Mouse (Mus musculus) forebrain, embryonic 13.5 days (tissue): ENCODE data around the gene Ncam2. TPM values are rescaled to one million over a fixed set of nuclear protein-coding genes. Genes with fewer than 3 reads are reported as not detected.

ENCODE experiments used
- ATAC-seq: fragments of 200-750 bp; cut with Nextera tagmentation; 2 replicates; pipeline ENCODE4 v1.8.0; 2017
- H3K27ac ChIP-seq: fragments of 300-500 bp; sonication (generic); 2 replicates; pipeline ENCODE4 v1.5.1; 2015; ENCODE audit warnings: inconsistent platforms, mild to moderate bottlenecking, moderate library complexity
- H3K27me3 ChIP-seq: fragments of 300-500 bp; sonication (generic); 2 replicates; pipeline ENCODE4 v1.6.1; 2015; ENCODE audit warnings: mild to moderate bottlenecking, inconsistent platforms
- H3K36me3 ChIP-seq: fragments of 300-500 bp; sonication (generic); 2 replicates; pipeline ENCODE4 v1.6.1; 2015; ENCODE audit warnings: mild to moderate bottlenecking, inconsistent platforms; ENCODE audit not compliant: poor library complexity, severe bottlenecking
- H3K4me1 ChIP-seq: fragments of 300-500 bp; sonication (generic); 2 replicates; pipeline ENCODE4 v1.6.1; 2015; ENCODE audit warnings: inconsistent platforms
- H3K4me2 ChIP-seq: fragments of 300-500 bp; sonication (generic); 2 replicates; pipeline ENCODE4 v1.6.1; 2015; ENCODE audit warnings: inconsistent platforms, mild to moderate bottlenecking, moderate library complexity
- H3K4me3 ChIP-seq: fragments of 300-500 bp; sonication (generic); 2 replicates; pipeline ENCODE4 v1.5.1; 2015; ENCODE audit warnings: mild to moderate bottlenecking, inconsistent platforms
- H3K9ac ChIP-seq: fragments of 300-500 bp; sonication (generic); 2 replicates; pipeline ENCODE4 v1.6.1; 2015; ENCODE audit warnings: mild to moderate bottlenecking, inconsistent platforms
- H3K9me3 ChIP-seq: fragments of 300-500 bp; sonication (generic); replicated peaks from 2 replicates; pipeline ENCODE4 v1.6.1; 2016; ENCODE audit warnings: inconsistent platforms
- WGBS: fragments of 180-500 bp; shearing (Covaris S2); methylation state at CpG from one replicate; pipeline ENCODE4 v1.1.7; 2015; 5-methylcytosine and 5-hydroxymethylcytosine counted together
- polyA plus RNA-seq: library from polyadenylated mRNA; unstranded; fragments of >200 nt; fragmentation: Nextera tagmentation; extraction: Ambion mirVana; gene quantifications from 2 replicates; pipeline ENCODE4 v1.2.1, GENCODE M21; 2015

Gene Ncam2
- polyA plus RNA-seq, 1 experiment from 2014 or later = 5.7 TPM

GRCm38 (mm10) chr16:81472925-81473324 lies 272.4 kb downstream of the Ncam2 start:
- Histone ChIP-seq H3K4me2 (no peak overlapping the region), H3K27me3 (no peaks in the 10 kb centered on the region), H3K9me3 (no peaks in the 10 kb centered on the region), H3K36me3 (no peaks in the 10 kb centered on the region), H3K4me1 (no peaks in the 10 kb centered on the region), H3K27ac (no peak overlapping the region), H3K9ac (no peak overlapping the region), H3K4me3 (no peak overlapping the region)
- ATAC-seq = no peak
- WGBS = 72% methylated on average over 1 of the region's 1 CpGs

- Histone ChIP-seq H3K4me2 (no peak overlapping the region), H3K4me1 (no peaks in the 10 kb centered on the region), H3K4me3 (no peak overlapping the region), H3K36me3 (no peaks in the 10 kb centered on the region), H3K9ac (no peak overlapping the region), H3K9me3 (no peaks in the 10 kb centered on the region), H3K27ac (no peak overlapping the region), H3K27me3 (no peaks in the 10 kb centered on the region)
- ATAC-seq = no peak
Observed at GRCm38 (mm10) chr16:81481058-81481457, 280.6 kb downstream of the Ncam2 start.

GRCm38 (mm10) chr16:81496111-81496510 lies 295.6 kb downstream of the Ncam2 start:
- no peak for ATAC-seq
- 24% methylated on average over 2 of the region's 2 CpGs for WGBS
- H3K9me3 ChIP-seq = no peaks in the 10 kb centered on the region
- H3K27me3 ChIP-seq = no peaks in the 10 kb centered on the region
- no peaks in the 10 kb centered on the region for H3K4me1 ChIP-seq
- H3K36me3 ChIP-seq = no peaks in the 10 kb centered on the region
- H3K9ac ChIP-seq = no peak overlapping the region
- no peak overlapping the region for H3K27ac ChIP-seq
- no peak overlapping the region for H3K4me2 ChIP-seq
- no peak overlapping the region for H3K4me3 ChIP-seq

- no peaks in the 10 kb centered on the region for H3K36me3 ChIP-seq
- no peak overlapping the region for H3K27ac ChIP-seq
- H3K27me3 ChIP-seq = no peaks in the 10 kb centered on the region
- no peak overlapping the region for H3K9ac ChIP-seq
- no peaks in the 10 kb centered on the region for H3K9me3 ChIP-seq
- H3K4me2 ChIP-seq = no peak overlapping the region
- 74% methylated on average over 2 of the region's 2 CpGs for WGBS
- ATAC-seq = no peak
- no peaks in the 10 kb centered on the region for H3K4me1 ChIP-seq
- no peak overlapping the region for H3K4me3 ChIP-seq
Observed at GRCm38 (mm10) chr16:81502578-81502977, 302.1 kb downstream of the Ncam2 start.

GRCm38 (mm10) chr16:81536230-81536629 lies 335.7 kb downstream of the Ncam2 start:
- ATAC-seq = peak; percentile 72
- no peaks in the 10 kb centered on the region for H3K9me3 ChIP-seq
- H3K27ac ChIP-seq = no peak overlapping the region
- H3K36me3 ChIP-seq = no peaks in the 10 kb centered on the region
- H3K4me2 ChIP-seq = no peak overlapping the region
- H3K27me3 ChIP-seq = no peaks in the 10 kb centered on the region
- WGBS = 38% methylated on average over 3 of the region's 3 CpGs
- H3K9ac ChIP-seq = no peak overlapping the region
- 0 out of 2 replicates have a peak, but pooled peaks cover 4% of the 10 kb centered on the region for H3K4me1 ChIP-seq
- no peak overlapping the region for H3K4me3 ChIP-seq

GRCm38 (mm10) chr16:81587565-81588107 lies 387.1 kb downstream of the Ncam2 start:
- 57% methylated on average over 4 of the region's 4 CpGs for WGBS
- Histone ChIP-seq H3K4me3 (no peak overlapping the region), H3K27ac (no peak overlapping the region), H3K9me3 (no peaks in the 10 kb centered on the region), H3K4me2 (no peak overlapping the region), H3K36me3 (no peaks in the 10 kb centered on the region), H3K27me3 (no peaks in the 10 kb centered on the region), H3K9ac (no peak overlapping the region), H3K4me1 (no peaks in the 10 kb centered on the region)
- no peak for ATAC-seq

GRCm38 (mm10) chr16:81623276-81623675 lies 422.8 kb downstream of the Ncam2 start:
- H3K9me3 ChIP-seq = no peaks in the 10 kb centered on the region
- no peak overlapping the region for H3K4me3 ChIP-seq
- H3K36me3 ChIP-seq = no peaks in the 10 kb centered on the region
- H3K27ac ChIP-seq = no peak overlapping the region
- ATAC-seq = no peak
- WGBS = 52% methylated on average over 6 of the region's 6 CpGs
- no peak overlapping the region for H3K9ac ChIP-seq
- no peaks in the 10 kb centered on the region for H3K27me3 ChIP-seq
- H3K4me1 ChIP-seq = no peaks in the 10 kb centered on the region
- no peak overlapping the region for H3K4me2 ChIP-seq

- no peak overlapping the region for H3K4me3 ChIP-seq
- 69% methylated on average over 4 of the region's 4 CpGs for WGBS
- H3K9me3 ChIP-seq = no peaks in the 10 kb centered on the region
- H3K9ac ChIP-seq = no peak overlapping the region
- no peaks in the 10 kb centered on the region for H3K36me3 ChIP-seq
- H3K27ac ChIP-seq = no peak overlapping the region
- no peaks in the 10 kb centered on the region for H3K27me3 ChIP-seq
- ATAC-seq = no peak
- H3K4me1 ChIP-seq = no peaks in the 10 kb centered on the region
- no peak overlapping the region for H3K4me2 ChIP-seq
Observed at GRCm38 (mm10) chr16:81623776-81624175, 423.3 kb downstream of the Ncam2 start.

- no peaks in the 10 kb centered on the region for H3K27me3 ChIP-seq
Observed at GRCm38 (mm10) chr16:81650286-81650685, 449.8 kb downstream of the Ncam2 start.

GRCm38 (mm10) chr16:81651550-81651949 lies 451.1 kb downstream of the Ncam2 start:
- peak; percentile 65 for ATAC-seq

More at GRCm38 (mm10) chr16:81650286-81650685, 449.8 kb downstream of the Ncam2 start:
- WGBS = 86% methylated on average over 3 of the region's 3 CpGs
- Histone ChIP-seq H3K4me2 (no peak overlapping the region), H3K9me3 (no peaks in the 10 kb centered on the region), H3K27ac (no peak overlapping the region), H3K36me3 (no peaks in the 10 kb centered on the region), H3K4me3 (no peak overlapping the region), H3K4me1 (peaks cover 4% of the 10 kb centered on the region; the same call in 1 of the 2 replicates), H3K9ac (no peak overlapping the region)
- ATAC-seq = no peak

GRCm38 (mm10) chr16:81656550-81656949 lies 456.1 kb downstream of the Ncam2 start:
- no peaks in the 10 kb centered on the region for H3K36me3 ChIP-seq
- peaks cover 1% of the 10 kb centered on the region; the same call in 1 of the 2 replicates for H3K4me1 ChIP-seq
- H3K27ac ChIP-seq = no peak overlapping the region
- no peak overlapping the region for H3K9ac ChIP-seq
- H3K4me3 ChIP-seq = no peak overlapping the region
- no peaks in the 10 kb centered on the region for H3K9me3 ChIP-seq
- H3K4me2 ChIP-seq = no peak overlapping the region
- WGBS = 41% methylated on average over 2 of the region's 2 CpGs
- ATAC-seq = peak; percentile 67
- H3K27me3 ChIP-seq = no peaks in the 10 kb centered on the region

More at GRCm38 (mm10) chr16:81651550-81651949, 451.1 kb downstream of the Ncam2 start:
- Histone ChIP-seq H3K4me3 (no peak overlapping the region), H3K4me1 (peaks cover 4% of the 10 kb centered on the region; the same call in 1 of the 2 replicates), H3K4me2 (no peak overlapping the region), H3K9ac (no peak overlapping the region), H3K27me3 (no peaks in the 10 kb centered on the region), H3K9me3 (no peaks in the 10 kb centered on the region), H3K36me3 (no peaks in the 10 kb centered on the region), H3K27ac (no peak overlapping the region)
- 11% methylated on average over 1 of the region's 1 CpGs for WGBS

- 84% methylated on average over 1 of the region's 1 CpGs for WGBS
- H3K36me3 ChIP-seq = no peaks in the 10 kb centered on the region
- H3K27me3 ChIP-seq = no peaks in the 10 kb centered on the region
- no peaks in the 10 kb centered on the region for H3K4me1 ChIP-seq
- no peak for ATAC-seq
- H3K4me3 ChIP-seq = no peak overlapping the region
- H3K9ac ChIP-seq = no peak overlapping the region
- H3K9me3 ChIP-seq = no peaks in the 10 kb centered on the region; the same call in 1 of the 2 replicates
- no peak overlapping the region for H3K4me2 ChIP-seq
- no peak overlapping the region for H3K27ac ChIP-seq
Observed at GRCm38 (mm10) chr16:81673866-81674265, 473.4 kb downstream of the Ncam2 start.

- no peaks in the 10 kb centered on the region for H3K27me3 ChIP-seq
- no peaks in the 10 kb centered on the region for H3K4me1 ChIP-seq
- H3K9ac ChIP-seq = no peak overlapping the region
- WGBS = 78% methylated on average over 1 of the region's 1 CpGs
- no peaks in the 10 kb centered on the region; the same call in 1 of the 2 replicates for H3K9me3 ChIP-seq
- ATAC-seq = no peak
- no peak overlapping the region for H3K4me2 ChIP-seq
- H3K4me3 ChIP-seq = no peak overlapping the region
- no peaks in the 10 kb centered on the region for H3K36me3 ChIP-seq
- H3K27ac ChIP-seq = no peak overlapping the region
Observed at GRCm38 (mm10) chr16:81675546-81675945, 475.0 kb downstream of the Ncam2 start.
